Mouse (Mus musculus): Measurements from ENCODE around the gene Zfp106. TPM values are rescaled to one million over a fixed set of nuclear protein-coding genes. Genes with fewer than 3 reads are reported as not detected.

The Zfp106 gene
- polyA plus RNA-seq, 1 experiment from 2014 or later = 32.5 TPM

DNA sequence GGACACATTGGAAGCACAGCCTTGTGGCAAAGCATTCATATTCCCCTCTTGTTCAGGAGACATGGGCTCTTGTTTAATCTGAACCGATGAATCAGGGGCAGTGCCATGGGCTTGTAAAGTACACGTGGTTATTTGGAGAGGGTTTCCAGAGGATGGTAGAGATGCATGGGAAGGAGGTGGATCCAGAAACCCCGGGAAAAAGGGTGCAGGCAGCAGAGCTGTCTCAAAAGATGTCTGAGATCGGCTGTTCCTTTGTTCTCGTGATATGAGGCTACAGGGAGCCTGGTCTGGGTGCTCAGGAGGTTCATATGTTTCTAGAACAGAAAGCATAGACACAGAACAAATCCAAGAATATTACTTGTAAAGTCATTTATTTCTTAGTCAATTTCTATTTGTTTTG lies 36.9 kb downstream of the Zfp106 start:
- no peak overlapping the region for H3K4me3 ChIP-seq (replicated peaks; ENCODE audit: low read depth, low read length)
- no peak overlapping the region for H3K4me2 ChIP-seq (ENCODE audit: low read length)
- no peak overlapping the region for H3K27ac ChIP-seq
- no peak for ATAC-seq (replicated peaks; ENCODE audit: low FRiP score, low read depth)
- H3K9me3 ChIP-seq (replicated peaks; ENCODE audit: low read length) = no peaks in the 10 kb centered on the region
- no peak for DNase-seq (ENCODE audit: low spot score)
- H3K36me3 ChIP-seq (ENCODE audit: insufficient read depth, low read length) = peaks cover 57% of the 10 kb centered on the region
- H3K27me3 ChIP-seq (ENCODE audit: insufficient read depth, low read length) = no peaks in the 10 kb centered on the region
- TF ChIP-seq CTCF (IDR thresholded peaks at IDR 0.05; ENCODE audit: low read depth) = no peak
- WGBS = 90% methylated on average over 5 of the region's 5 CpGs
- no peak overlapping the region for H3K9ac ChIP-seq (ENCODE audit: low read depth, low read length)
- H3K4me1 ChIP-seq (replicated peaks; ENCODE audit: insufficient read depth, low read length) = no peaks in the 10 kb centered on the region

DNA sequence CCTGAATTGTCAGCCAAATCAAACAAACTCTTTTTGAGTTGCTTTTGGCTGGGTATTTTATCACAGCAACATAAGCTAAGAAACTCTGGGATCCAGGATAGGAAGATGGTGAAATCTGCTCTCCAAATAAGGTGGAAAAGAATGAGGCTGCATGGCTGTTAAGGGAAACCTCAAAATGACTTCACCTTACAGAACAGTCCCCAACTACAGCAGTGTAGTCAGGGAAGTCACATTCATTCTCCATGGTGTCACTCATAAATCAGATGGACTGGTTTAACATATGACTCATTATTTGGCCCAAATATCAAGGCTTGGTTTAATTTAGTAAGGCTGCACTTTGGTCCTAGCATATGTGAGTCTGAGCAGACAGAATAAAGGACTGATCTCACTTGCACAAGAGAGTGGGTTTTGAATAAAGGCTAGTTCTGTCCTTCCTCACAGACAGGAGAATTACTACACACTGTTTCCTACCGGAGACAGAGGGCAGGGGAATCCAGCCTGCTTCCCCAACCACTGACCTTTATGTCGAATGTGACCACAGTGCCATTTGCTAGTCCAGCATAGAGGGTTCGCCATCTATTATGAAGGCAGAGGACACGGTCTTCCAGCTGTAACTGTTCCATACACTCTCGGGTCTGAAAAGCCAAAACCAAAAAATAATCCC lies 45.0 kb downstream of the Zfp106 start:
- 83% methylated on average over 5 of the region's 5 CpGs for WGBS
- H3K4me2 ChIP-seq (ENCODE audit: low read length) = no peak overlapping the region
- H3K9me3 ChIP-seq (replicated peaks; ENCODE audit: low read length) = no peaks in the 10 kb centered on the region
- no peak overlapping the region for H3K4me3 ChIP-seq (replicated peaks; ENCODE audit: low read depth, low read length)
- no peak for TF ChIP-seq CTCF (IDR thresholded peaks at IDR 0.05; ENCODE audit: low read depth)
- H3K4me1 ChIP-seq (replicated peaks; ENCODE audit: insufficient read depth, low read length) = no peaks in the 10 kb centered on the region
- H3K27me3 ChIP-seq (ENCODE audit: insufficient read depth, low read length) = no peaks in the 10 kb centered on the region
- H3K27ac ChIP-seq = no peak overlapping the region
- H3K36me3 ChIP-seq (ENCODE audit: insufficient read depth, low read length) = peaks cover 77% of the 10 kb centered on the region
- ATAC-seq (replicated peaks; ENCODE audit: low FRiP score, low read depth) (no peak), DNase-seq (ENCODE audit: low spot score) (no peak)
- no peak overlapping the region for H3K9ac ChIP-seq (ENCODE audit: low read depth, low read length)

DNA sequence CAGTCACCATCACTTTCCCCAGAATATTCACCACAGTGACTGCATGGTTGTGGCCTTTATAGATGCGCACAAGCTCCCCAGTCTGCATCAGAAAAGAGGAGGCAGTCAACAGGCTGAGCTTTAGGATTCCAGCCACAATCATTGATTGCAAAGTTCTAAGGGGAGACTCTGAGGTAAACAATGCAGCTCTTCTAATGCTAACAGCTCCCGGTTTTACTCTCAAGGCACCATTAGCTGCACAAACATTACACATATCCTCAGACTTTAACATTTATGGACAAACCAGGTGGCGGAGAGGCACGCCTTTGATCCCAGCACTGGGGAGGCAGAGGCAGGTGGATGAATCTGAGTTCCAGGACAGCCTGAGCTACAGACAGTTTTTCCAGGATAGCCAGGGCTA lies 49.5 kb downstream of the Zfp106 start:
- Histone ChIP-seq H3K9me3 (replicated peaks; ENCODE audit: low read length) (no peaks in the 10 kb centered on the region), H3K4me3 (replicated peaks; ENCODE audit: low read depth, low read length) (no peak overlapping the region), H3K27me3 (ENCODE audit: insufficient read depth, low read length) (no peaks in the 10 kb centered on the region), H3K36me3 (ENCODE audit: insufficient read depth, low read length) (peaks cover 71% of the 10 kb centered on the region), H3K4me2 (ENCODE audit: low read length) (no peak overlapping the region), H3K4me1 (replicated peaks; ENCODE audit: insufficient read depth, low read length) (no peaks in the 10 kb centered on the region), H3K27ac (no peak overlapping the region), H3K9ac (ENCODE audit: low read depth, low read length) (no peak overlapping the region)
- no peak for DNase-seq (ENCODE audit: low spot score)
- no peak for TF ChIP-seq CTCF (IDR thresholded peaks at IDR 0.05; ENCODE audit: low read depth)
- 91% methylated on average over 4 of the region's 4 CpGs for WGBS
- ATAC-seq (replicated peaks; ENCODE audit: low FRiP score, low read depth) = no peak

DNA sequence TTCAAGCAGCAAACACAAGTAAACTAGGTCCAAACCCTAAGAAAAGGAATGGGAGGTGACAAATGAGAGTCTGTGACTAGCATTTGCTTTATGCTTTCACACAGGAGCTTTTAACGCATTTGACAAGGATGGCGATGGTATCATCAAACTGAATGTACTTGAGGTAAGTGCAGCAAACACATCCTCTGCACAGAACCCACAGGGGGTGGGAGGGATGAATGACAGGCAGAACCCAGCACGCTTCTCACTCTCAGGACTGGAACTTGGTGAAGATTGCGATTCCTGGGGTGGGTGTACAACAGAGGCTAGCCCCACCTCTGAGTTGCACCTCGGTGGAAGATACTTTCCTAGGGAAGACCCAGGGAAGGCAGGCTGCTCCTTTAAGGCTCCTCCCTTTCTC lies 59.7 kb downstream of the Zfp106 start:
- no peak for ATAC-seq (replicated peaks; ENCODE audit: low FRiP score, low read depth)
- no peaks in the 10 kb centered on the region for H3K9me3 ChIP-seq (replicated peaks; ENCODE audit: low read length)
- 77% methylated on average over 5 of the region's 5 CpGs for WGBS
- no peak overlapping the region for H3K4me2 ChIP-seq (ENCODE audit: low read length)
- H3K9ac ChIP-seq (ENCODE audit: low read depth, low read length) = no peak overlapping the region
- no peaks in the 10 kb centered on the region for H3K27me3 ChIP-seq (ENCODE audit: insufficient read depth, low read length)
- H3K36me3 ChIP-seq (ENCODE audit: insufficient read depth, low read length) = peaks cover 11% of the 10 kb centered on the region; the same call in 1 of the 2 replicates
- H3K27ac ChIP-seq = no peak overlapping the region
- no peak overlapping the region for H3K4me3 ChIP-seq (replicated peaks; ENCODE audit: low read depth, low read length)
- no peak for DNase-seq (ENCODE audit: low spot score)
- TF ChIP-seq CTCF (IDR thresholded peaks at IDR 0.05; ENCODE audit: low read depth) = no peak
- 0 out of 2 replicates have a peak, but pooled peaks cover 4% of the 10 kb centered on the region for H3K4me1 ChIP-seq (replicated peaks; ENCODE audit: insufficient read depth, low read length)

DNA sequence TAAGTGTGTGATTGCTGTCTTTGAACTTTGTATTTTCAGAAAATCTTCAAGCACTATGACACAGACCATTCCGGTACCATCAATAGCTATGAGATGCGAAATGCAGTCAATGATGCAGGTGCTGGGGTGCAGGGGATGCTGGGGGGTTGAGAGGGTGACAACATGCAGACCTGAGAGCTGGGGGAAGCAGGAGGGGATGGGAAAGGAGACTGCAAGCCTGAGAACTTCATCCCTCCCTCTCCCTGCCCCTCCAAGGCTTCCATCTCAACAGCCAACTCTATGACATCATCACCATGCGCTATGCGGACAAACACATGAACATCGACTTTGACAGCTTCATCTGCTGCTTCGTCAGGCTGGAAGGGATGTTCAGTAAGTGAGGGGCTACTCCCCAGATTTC lies 60.5 kb downstream of the Zfp106 start:
- no peaks in the 10 kb centered on the region for H3K9me3 ChIP-seq (replicated peaks; ENCODE audit: low read length)
- no peak overlapping the region for H3K27ac ChIP-seq
- H3K9ac ChIP-seq (ENCODE audit: low read depth, low read length) = no peak overlapping the region
- no peaks in the 10 kb centered on the region for H3K27me3 ChIP-seq (ENCODE audit: insufficient read depth, low read length)
- no peak for DNase-seq (ENCODE audit: low spot score)
- peaks cover 7% of the 10 kb centered on the region; the same call in 1 of the 2 replicates for H3K36me3 ChIP-seq (ENCODE audit: insufficient read depth, low read length)
- H3K4me3 ChIP-seq (replicated peaks; ENCODE audit: low read depth, low read length) = no peak overlapping the region
- TF ChIP-seq CTCF (IDR thresholded peaks at IDR 0.05; ENCODE audit: low read depth) = no peak
- 0 out of 2 replicates have a peak, but pooled peaks cover 4% of the 10 kb centered on the region for H3K4me1 ChIP-seq (replicated peaks; ENCODE audit: insufficient read depth, low read length)
- WGBS = 89% methylated on average over 6 of the region's 6 CpGs
- no peak for ATAC-seq (replicated peaks; ENCODE audit: low FRiP score, low read depth)
- H3K4me2 ChIP-seq (ENCODE audit: low read length) = no peak overlapping the region

DNA sequence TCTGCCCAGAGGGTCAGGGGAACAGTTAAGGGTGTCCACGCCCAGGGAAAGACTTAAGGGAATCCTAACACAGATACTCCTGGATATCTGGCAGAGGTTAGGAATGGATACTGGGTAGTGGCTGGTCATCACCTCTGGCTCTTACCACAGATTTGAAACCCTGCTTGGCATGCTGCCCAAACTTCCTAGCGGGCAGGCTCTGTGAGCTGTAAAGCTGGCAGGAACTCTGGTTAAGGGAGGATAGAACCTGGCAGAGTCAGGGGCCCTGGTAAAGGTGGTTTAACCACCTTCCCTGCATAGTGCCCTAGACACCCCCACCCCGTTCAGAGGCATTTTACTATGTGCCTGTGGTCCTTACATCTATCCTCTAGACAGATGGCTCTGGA lies 61.0 kb downstream of the Zfp106 start:
- Histone ChIP-seq H3K9me3 (replicated peaks; ENCODE audit: low read length) (no peaks in the 10 kb centered on the region), H3K27ac (no peak overlapping the region), H3K27me3 (ENCODE audit: insufficient read depth, low read length) (no peaks in the 10 kb centered on the region), H3K9ac (ENCODE audit: low read depth, low read length) (no peak overlapping the region), H3K4me2 (ENCODE audit: low read length) (no peak overlapping the region), H3K4me3 (replicated peaks; ENCODE audit: low read depth, low read length) (no peak overlapping the region), H3K36me3 (ENCODE audit: insufficient read depth, low read length) (peaks cover 7% of the 10 kb centered on the region; the same call in 1 of the 2 replicates), H3K4me1 (replicated peaks; ENCODE audit: insufficient read depth, low read length) (0 out of 2 replicates have a peak, but pooled peaks cover 4% of the 10 kb centered on the region)
- DNase-seq (ENCODE audit: low spot score) (no peak), ATAC-seq (replicated peaks; ENCODE audit: low FRiP score, low read depth) (no peak)
- WGBS = 58% methylated on average over 3 of the region's 3 CpGs
- no peak for TF ChIP-seq CTCF (IDR thresholded peaks at IDR 0.05; ENCODE audit: low read depth)

Data from kidney, postnatal 0 days (tissue).